Mouse (Mus musculus) embryonic facial prominence, embryonic 11.5 days (tissue): ENCODE measurements around the gene Insc. TPM values are rescaled to one million over a fixed set of nuclear protein-coding genes. Genes with fewer than 3 reads are reported as not detected.
A peak's percentile ranks its signal among the peaks of the same experiment; 100 is the strongest.

Experiments
- ATAC-seq: fragments of 200-750 bp; cut with Nextera tagmentation; replicated peaks from 2 replicates; pipeline ENCODE4 v1.8.0; 2017; ENCODE audit warnings: low read depth; ENCODE audit not compliant: insufficient number of reproducible peaks, low FRiP score, low TSS enrichment
- DNase-seq: peaks from one replicate; pipeline ENCODE4 v3.0.0-alpha.2; 2015; ENCODE audit warnings: low spot score
- H3K27ac ChIP-seq: fragments of 300-500 bp; sonication (generic); replicated peaks from 2 replicates; pipeline ENCODE4 v1.5.1; 2014; ENCODE audit warnings: mild to moderate bottlenecking, low read depth, low read length, control low read depth
- H3K27me3 ChIP-seq: fragments of 300-500 bp; sonication (generic); 2 replicates; pipeline ENCODE4 v1.6.1; 2014; ENCODE audit warnings: mild to moderate bottlenecking, low read length, moderate library complexity, mixed read lengths; ENCODE audit not compliant: control insufficient read depth, insufficient read depth
- H3K36me3 ChIP-seq: fragments of 300-500 bp; sonication (generic); replicated peaks from 2 replicates; pipeline ENCODE4 v1.6.1; 2014; ENCODE audit warnings: low read depth, mild to moderate bottlenecking, low read length, moderate library complexity, mixed read lengths; ENCODE audit not compliant: control insufficient read depth, insufficient read depth
- H3K4me1 ChIP-seq: fragments of 300-500 bp; sonication (generic); 2 replicates; pipeline ENCODE4 v1.6.1; 2014; ENCODE audit warnings: low read length, mixed read lengths; ENCODE audit not compliant: control insufficient read depth, insufficient read depth
- H3K4me2 ChIP-seq: fragments of 300-500 bp; sonication (generic); 2 replicates; pipeline ENCODE4 v1.6.1; 2014; ENCODE audit warnings: low read depth, mild to moderate bottlenecking, control low read depth, low read length, moderate library complexity
- H3K4me3 ChIP-seq: fragments of 300-500 bp; sonication (generic); 2 replicates; pipeline ENCODE4 v1.5.1; 2014; ENCODE audit warnings: low read depth, low read length, control low read depth
- H3K9ac ChIP-seq: fragments of 300-500 bp; sonication (generic); replicated peaks from 2 replicates; pipeline ENCODE4 v1.6.1; 2014; ENCODE audit warnings: mild to moderate bottlenecking, control low read depth, low read length
- H3K9me3 ChIP-seq: fragments of 300-500 bp; sonication (generic); replicated peaks from 2 replicates; pipeline ENCODE4 v1.6.1; 2016; ENCODE audit warnings: mild to moderate bottlenecking, low read length, inconsistent platforms, mixed read lengths; ENCODE audit not compliant: control insufficient read depth
- WGBS: fragments of 180-500 bp; shearing (Covaris S2); extraction: QIAGEN DNeasy Blood & Tissue Kit; methylation state at CpG from one replicate; pipeline ENCODE4 v1.1.7; 2014; 5-methylcytosine and 5-hydroxymethylcytosine counted together
- polyA plus RNA-seq: library from polyadenylated mRNA; unstranded; fragments of >200 nt; fragmentation: Nextera tagmentation; extraction: Ambion mirVana; gene quantifications from 2 replicates; pipeline ENCODE4 v1.2.1, GENCODE M21; 2014

Gene Insc
- polyA plus RNA-seq: 5.1 and 5.6 TPM in 2 replicates

DNA sequence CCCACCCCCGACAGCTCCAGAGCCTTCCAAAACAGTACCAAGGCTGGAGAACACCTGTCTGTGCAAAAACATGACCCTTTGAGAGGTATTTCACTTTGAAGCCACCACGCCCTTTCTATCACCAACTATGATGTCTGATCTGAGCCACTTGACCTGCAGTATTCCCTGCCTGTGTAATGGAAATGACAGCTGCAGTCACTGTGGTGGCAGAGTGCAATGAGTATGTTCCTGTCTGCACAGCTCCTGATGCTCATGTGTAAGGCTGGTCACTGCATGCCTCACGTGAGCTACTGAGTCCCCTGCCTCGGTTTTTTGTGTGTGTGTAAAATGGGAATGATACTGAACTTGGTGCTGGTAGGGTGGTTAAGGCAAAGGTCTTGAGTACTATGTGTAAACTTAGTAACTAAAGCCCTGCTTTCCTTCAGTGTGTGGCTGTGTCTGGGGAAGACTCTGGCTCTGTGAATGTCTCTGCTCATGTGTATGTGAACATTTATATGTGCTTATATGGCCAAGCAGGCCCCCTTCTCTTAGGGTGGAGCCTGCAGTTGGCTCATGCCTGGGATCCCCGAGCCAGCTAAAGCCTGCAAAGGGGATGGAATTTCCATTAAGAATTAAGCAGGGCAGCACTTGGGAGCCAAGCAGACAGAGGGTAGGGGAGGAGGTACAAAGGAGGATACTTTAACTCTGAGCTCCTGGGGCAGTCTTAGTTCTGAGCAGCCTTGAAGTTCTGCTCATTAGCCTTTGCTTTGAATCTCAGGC lies at the start of gene Insc:
Gene Insc, plus strand, starts transcription at position 673 of the 759 bp plus-strand sequence.
- Histone ChIP-seq H3K9me3 (no peaks in the 10 kb centered on the region), H3K36me3 (no peaks in the 10 kb centered on the region), H3K4me2 (no peak within 1 kb of the TSS), H3K27ac (no peak within 1 kb of the TSS), H3K4me3 (no peak within 1 kb of the TSS), H3K4me1 (peaks cover 3% of the 10 kb centered on the region; the same call in 1 of the 2 replicates), H3K27me3 (no peaks in the 10 kb centered on the region), H3K9ac (no peak within 1 kb of the TSS)
- no peak for DNase-seq
- no peak for ATAC-seq
- 76% methylated on average over 5 of the region's 5 CpGs for WGBS

DNA sequence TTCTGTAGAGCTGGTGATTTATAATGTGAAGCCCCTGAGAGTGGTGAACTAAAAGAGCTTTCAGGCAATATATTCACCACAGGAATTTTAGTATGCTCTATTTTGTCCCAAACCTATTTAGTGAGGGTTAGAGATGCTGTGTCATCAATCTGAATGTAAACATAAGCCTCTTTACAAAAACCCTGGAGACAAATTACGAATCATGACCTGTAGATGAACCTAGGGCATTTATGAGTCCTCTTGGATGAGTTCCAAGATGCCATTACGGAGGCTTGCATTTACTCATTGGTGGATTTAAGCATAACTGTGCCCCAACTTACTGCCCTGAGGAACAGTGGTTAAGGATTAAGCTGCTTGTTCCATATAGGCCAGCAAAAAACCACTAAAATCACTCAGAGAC lies 42.6 kb upstream of the Insc start:
- ATAC-seq (no peak), DNase-seq (no peak)
- WGBS: 59% methylated on average over 2 of the region's 2 CpGs

DNA sequence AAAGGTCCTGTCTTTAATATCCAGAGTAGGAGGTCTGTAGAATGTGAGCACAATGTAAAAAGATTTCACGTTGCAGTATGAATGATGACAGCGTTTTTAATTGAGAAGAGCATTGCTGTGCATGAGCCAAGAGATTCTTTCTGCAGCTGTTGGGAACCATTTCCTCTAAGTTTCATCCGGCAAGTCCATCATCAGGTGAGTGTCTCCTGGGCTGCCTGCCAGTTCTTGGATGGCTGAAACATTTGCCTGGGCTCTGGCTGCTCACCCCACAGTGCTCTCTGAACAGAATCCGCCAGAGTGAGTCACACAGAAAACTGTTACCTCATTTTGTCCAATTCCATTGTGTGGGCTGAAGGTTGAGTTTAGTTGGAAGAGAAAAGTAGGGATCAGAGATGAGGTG lies 36.8 kb upstream of the Insc start:
- no peak overlapping the region for H3K9ac ChIP-seq
- H3K4me2 ChIP-seq: no peak overlapping the region
- no peaks in the 10 kb centered on the region for H3K9me3 ChIP-seq
- no peaks in the 10 kb centered on the region for H3K4me1 ChIP-seq
- no peak overlapping the region for H3K27ac ChIP-seq
- H3K36me3 ChIP-seq: no peaks in the 10 kb centered on the region
- H3K4me3 ChIP-seq: no peak overlapping the region
- WGBS: 88% methylated on average over 4 of the region's 4 CpGs
- ATAC-seq (no peak), DNase-seq (no peak)
- H3K27me3 ChIP-seq: no peaks in the 10 kb centered on the region

More for the DNA sequence above, 42.6 kb upstream of the Insc start:
- Histone ChIP-seq H3K36me3 (no peaks in the 10 kb centered on the region), H3K4me1 (no peaks in the 10 kb centered on the region), H3K9ac (no peak overlapping the region), H3K27ac (no peak overlapping the region), H3K4me3 (no peak overlapping the region), H3K27me3 (no peaks in the 10 kb centered on the region), H3K4me2 (no peak overlapping the region), H3K9me3 (no peaks in the 10 kb centered on the region)

DNA sequence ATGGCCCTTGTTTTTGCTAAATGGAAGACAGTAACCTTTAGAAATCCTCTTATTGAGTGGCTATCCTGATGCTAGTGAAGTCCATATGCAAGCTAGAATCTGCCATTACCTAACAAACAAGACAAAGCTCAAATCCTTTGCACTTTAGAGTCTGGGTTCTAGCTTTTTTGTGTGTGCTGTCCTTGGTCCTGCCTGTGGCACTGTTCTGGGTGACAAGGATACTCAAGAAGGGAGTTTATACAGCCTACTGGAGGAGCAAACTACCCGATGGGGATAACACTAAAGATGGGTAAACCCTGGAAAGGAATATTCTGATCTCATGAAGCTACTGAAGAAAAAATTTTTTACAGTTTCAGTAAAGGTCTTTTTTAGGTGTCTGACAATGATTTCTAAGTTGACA lies 36.1 kb upstream of the Insc start:
- Histone ChIP-seq H3K27ac (no peak overlapping the region), H3K9me3 (no peaks in the 10 kb centered on the region), H3K4me3 (no peak overlapping the region), H3K9ac (no peak overlapping the region), H3K4me1 (no peaks in the 10 kb centered on the region), H3K4me2 (no peak overlapping the region), H3K27me3 (no peaks in the 10 kb centered on the region), H3K36me3 (no peaks in the 10 kb centered on the region)
- ATAC-seq: no peak
- no peak for DNase-seq
- 71% methylated on average over 1 of the region's 1 CpGs for WGBS

DNA sequence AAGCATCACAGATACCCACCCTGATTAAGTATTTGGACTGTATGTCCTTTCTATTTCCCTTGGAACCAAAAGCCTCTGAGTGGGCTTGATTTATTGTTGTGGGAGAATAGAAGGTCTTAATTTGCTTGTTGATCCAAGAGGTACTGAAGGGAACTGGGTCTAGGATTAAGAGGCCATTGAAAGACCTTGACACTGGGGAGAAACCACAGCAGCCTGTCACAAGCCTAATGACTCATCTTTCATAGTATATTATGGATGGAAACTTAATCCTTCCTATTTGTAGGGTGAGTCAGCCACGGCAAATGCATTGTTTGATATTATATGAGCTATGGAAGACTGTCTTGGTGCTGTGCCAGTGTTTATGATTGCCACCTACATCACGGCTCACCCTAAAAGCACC lies 33.1 kb upstream of the Insc start:
- DNase-seq: no peak
- Histone ChIP-seq H3K9me3 (no peaks in the 10 kb centered on the region), H3K4me3 (no peak overlapping the region), H3K27ac (no peak overlapping the region), H3K9ac (no peak overlapping the region), H3K4me1 (no peaks in the 10 kb centered on the region), H3K4me2 (no peak overlapping the region), H3K27me3 (no peaks in the 10 kb centered on the region), H3K36me3 (no peaks in the 10 kb centered on the region)
- 83% methylated on average over 2 of the region's 2 CpGs for WGBS
- no peak for ATAC-seq

DNA sequence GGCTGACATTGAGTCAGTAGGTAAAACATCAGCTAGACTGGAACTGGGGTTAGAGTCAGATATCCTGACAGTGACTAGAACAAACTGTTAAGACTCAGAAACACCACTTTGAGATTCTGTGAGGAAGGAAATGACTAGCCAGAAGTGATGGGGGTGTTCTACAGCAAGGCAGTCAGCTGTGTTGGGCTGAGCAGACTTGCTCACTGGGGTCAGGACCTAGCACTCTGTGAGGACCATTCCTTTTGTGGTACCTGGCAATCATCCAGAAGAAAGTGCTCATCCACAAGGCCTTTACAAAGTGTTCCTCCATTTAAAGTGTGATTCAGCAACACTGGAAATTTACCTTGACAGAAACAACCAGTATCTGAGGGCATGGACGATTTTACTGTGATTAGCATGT lies 31.0 kb upstream of the Insc start:
- Histone ChIP-seq H3K9ac (no peak overlapping the region), H3K27ac (no peak overlapping the region), H3K4me1 (no peaks in the 10 kb centered on the region), H3K9me3 (no peaks in the 10 kb centered on the region), H3K4me3 (no peak overlapping the region), H3K27me3 (peaks cover 2% of the 10 kb centered on the region), H3K36me3 (no peaks in the 10 kb centered on the region), H3K4me2 (no peak overlapping the region)
- 75% methylated on average over 1 of the region's 1 CpGs for WGBS
- no peak for DNase-seq
- ATAC-seq: no peak

DNA sequence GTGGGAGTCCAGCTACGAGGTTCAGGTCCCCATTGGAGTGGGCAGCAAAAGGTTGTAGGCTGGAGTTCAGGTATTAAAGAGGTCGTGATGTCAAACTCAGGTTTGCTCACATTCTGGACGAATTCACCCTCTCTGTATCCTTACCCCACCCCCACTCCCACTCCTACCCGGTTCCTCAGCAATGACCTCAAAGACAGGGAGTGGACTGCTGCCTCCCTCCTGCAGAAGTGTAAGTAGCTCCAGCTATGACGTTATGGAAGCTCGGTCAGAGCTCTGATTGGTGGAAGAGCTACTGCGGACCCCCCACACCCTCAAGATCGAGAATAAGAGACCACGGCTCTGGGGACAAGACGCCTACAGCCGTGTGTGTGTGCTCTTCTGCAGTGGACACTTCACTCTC lies 25.2 kb upstream of the Insc start, which contains the start of gene Calcb:
Gene Calcb, plus strand, starts transcription at position 344 of the 400 bp plus-strand sequence.
- no peak within 1 kb of the TSS for H3K27ac ChIP-seq
- WGBS: 6% methylated on average over 11 of the region's 11 CpGs
- no peaks in the 10 kb centered on the region for H3K9me3 ChIP-seq
- peaks cover 26% of the 10 kb centered on the region for H3K27me3 ChIP-seq
- ATAC-seq (peak; percentile 29; the same call in 1 of the 2 replicates), DNase-seq (no peak)
- H3K4me3 ChIP-seq: peak within 1 kb of the TSS; percentile 5; the same call in 1 of the 2 replicates
- H3K4me1 ChIP-seq: no peaks in the 10 kb centered on the region; the same call in 1 of the 2 replicates
- H3K9ac ChIP-seq: no peak within 1 kb of the TSS
- H3K4me2 ChIP-seq: peak within 1 kb of the TSS; percentile 27
- H3K36me3 ChIP-seq: no peaks in the 10 kb centered on the region

DNA sequence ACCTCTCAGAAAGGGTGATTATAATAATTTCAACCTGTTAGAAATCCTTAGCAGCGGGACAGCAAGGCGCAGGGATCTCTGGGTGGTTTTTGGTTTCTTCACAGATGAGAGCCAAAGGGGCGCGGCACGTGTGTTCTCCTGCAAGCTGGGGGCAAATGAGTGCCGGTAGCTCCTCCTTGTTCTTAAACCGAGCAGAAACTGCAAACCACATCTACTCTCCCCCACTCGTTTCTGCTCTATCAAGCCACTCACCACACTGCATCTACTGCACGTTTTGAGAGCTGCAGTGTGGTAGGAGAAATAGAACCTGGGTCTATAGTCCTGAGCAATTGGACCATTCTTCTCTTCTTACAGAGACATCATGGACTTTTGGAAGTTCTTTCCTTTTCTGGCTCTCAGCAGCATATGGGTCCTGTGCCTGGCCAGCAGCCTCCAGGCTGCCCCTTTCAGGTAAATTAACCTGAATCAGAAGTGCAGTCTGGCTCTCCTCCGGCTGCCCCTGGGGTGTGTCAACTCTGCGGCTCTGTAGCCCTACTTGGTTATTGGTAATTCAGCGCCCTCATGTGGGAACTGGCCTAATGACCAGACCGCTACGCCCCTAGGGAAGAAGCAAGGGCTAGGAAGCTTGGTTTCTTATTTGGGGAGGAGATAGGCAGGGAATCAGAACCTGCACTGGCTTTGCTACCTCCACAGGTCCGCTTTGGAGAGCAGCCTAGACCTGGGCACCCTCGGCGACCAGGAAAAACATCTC lies 23.9 kb upstream of the Insc start:
- 2% methylated on average over 17 of the region's 17 CpGs for WGBS
- Histone ChIP-seq H3K9me3 (no peaks in the 10 kb centered on the region), H3K4me1 (no peaks in the 10 kb centered on the region; the same call in 1 of the 2 replicates), H3K27ac (no peak overlapping the region), H3K36me3 (no peaks in the 10 kb centered on the region), H3K27me3 (peaks cover 26% of the 10 kb centered on the region), H3K4me2 (peak overlapping the region; percentile 27), H3K4me3 (peak overlapping the region; percentile 5; the same call in 1 of the 2 replicates), H3K9ac (no peak overlapping the region)
- DNase-seq (peak; percentile 69), ATAC-seq (peak; percentile 44; the same call in 1 of the 2 replicates)
